Mouse (Mus musculus) natural killer cell, adult 2 months (primary cell): ENCODE data around the gene Icos.

Experiments
- DNase-seq, 2 experiments: peaks; one replicate each; pipeline ENCODE4 v3.0.0; 2022; ENCODE audit warnings: low spot score in 2 of 2

The Icos gene

GRCm38 (mm10) chr1:61039310-61039709 lies 61.6 kb downstream of the Icos start:
- no peak for DNase-seq

GRCm38 (mm10) chr1:61040401-61040800 lies 62.7 kb downstream of the Icos start:
- DNase-seq, result no peak

GRCm38 (mm10) chr1:61042842-61043241 lies 65.1 kb downstream of the Icos start:
- DNase-seq, result no peak

- DNase-seq, result no peak
These were observed 68.5 kb downstream of the Icos start for GRCm38 (mm10) chr1:61046055-61046705.

GRCm38 (mm10) chr1:61047336-61047735 lies 69.6 kb downstream of the Icos start:
- DNase-seq, result no peak
